Mouse (Mus musculus) myocyte (in vitro differentiated cells): ENCODE data around the gene Mpz.

Experiments
- E2F4 ChIP-seq: IDR thresholded peaks from one replicate; pipeline ENCODE4 v1.6.1; 2011; ENCODE audit warnings: mild to moderate bottlenecking, control low read depth, moderate library complexity; ENCODE audit not compliant: insufficient read depth
- MYOD1 ChIP-seq, 3 experiments: IDR thresholded peaks; one replicate each; pipeline ENCODE4 v1.6.1; 2011; ENCODE audit warnings: control low read depth in 2 of 3, low read depth in 2 of 3, mild to moderate bottlenecking in 2 of 3, moderate library complexity in 1 of 3; ENCODE audit not compliant: insufficient read length in 2 of 3, control insufficient read depth in 1 of 3
- POLR2A ChIP-seq: IDR thresholded peaks from one replicate; pipeline ENCODE4 v1.6.1; 2011; ENCODE audit warnings: low read depth, mild to moderate bottlenecking, control low read depth, moderate library complexity; ENCODE audit not compliant: insufficient read length

GRCm38 (mm10) chr1:171130971-171131370, 19.5 kb upstream of the Mpz start:
- no peak for TF ChIP-seq POLR2A
- no peak for TF ChIP-seq MYOD1 (IDR thresholded peaks at IDR 0.05; ENCODE audit: control insufficient read depth in 1 of 3, insufficient read length in 2 of 3, low read depth in 2 of 3)
- no peak for TF ChIP-seq E2F4
